Mouse (Mus musculus): ENCODE measurements around the gene Dnal1. TPM values are rescaled to one million over a fixed set of nuclear protein-coding genes. Genes with fewer than 3 reads are reported as not detected.

Gene Dnal1
- total RNA-seq, 4 experiments from 2014 or later = 72.6 to 93.3 (median 83.6) TPM

DNA sequence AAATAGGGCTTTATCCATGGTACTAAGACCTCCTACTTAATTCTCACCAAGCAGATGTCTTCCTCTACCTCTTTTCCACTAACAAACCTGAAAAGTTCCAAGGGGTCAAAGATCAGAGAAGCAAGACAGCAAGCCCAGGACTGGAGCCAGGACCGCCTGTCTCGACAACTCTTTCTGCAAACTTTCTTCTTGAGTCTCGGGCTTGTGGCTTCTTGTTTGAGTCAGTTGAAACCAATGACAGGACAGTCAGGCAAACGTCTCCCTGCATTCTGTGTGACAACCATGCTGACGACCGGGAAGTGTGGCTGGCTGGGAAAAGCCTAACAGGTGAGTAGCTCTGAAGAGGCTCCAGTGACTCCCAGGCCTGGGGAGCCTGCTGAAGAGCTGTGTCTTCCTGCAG, 71.4 kb downstream of the Dnal1 start:
- DNase-seq (ENCODE audit: low spot score in 2 of 2) = no peak

GRCm38 (mm10) chr12:84186536-84186935, 72.4 kb downstream of the Dnal1 start:
- DNase-seq (ENCODE audit: low spot score in 2 of 2) = no peak

DNA sequence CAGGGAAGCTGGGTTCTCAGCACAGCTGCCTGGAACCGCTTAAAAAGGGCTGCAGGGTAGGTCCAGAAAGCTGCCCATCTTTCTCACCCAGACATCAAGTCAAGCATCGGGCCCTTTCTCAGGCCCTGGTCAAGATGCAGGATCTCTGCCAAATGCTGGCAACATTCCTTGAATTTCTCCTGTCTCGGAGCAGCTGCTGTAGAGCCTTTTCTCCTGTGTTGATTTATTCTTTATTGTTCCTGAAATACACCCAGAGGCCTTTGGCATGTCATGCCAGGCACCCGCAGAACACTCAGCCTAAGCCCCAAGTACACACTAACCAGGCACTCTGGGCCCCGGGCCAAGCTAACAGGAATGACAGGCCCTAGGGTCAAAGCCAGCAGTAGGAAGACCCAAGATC, 72.8 kb downstream of the Dnal1 start:
- DNase-seq (ENCODE audit: low spot score in 2 of 2) = no peak

DNA sequence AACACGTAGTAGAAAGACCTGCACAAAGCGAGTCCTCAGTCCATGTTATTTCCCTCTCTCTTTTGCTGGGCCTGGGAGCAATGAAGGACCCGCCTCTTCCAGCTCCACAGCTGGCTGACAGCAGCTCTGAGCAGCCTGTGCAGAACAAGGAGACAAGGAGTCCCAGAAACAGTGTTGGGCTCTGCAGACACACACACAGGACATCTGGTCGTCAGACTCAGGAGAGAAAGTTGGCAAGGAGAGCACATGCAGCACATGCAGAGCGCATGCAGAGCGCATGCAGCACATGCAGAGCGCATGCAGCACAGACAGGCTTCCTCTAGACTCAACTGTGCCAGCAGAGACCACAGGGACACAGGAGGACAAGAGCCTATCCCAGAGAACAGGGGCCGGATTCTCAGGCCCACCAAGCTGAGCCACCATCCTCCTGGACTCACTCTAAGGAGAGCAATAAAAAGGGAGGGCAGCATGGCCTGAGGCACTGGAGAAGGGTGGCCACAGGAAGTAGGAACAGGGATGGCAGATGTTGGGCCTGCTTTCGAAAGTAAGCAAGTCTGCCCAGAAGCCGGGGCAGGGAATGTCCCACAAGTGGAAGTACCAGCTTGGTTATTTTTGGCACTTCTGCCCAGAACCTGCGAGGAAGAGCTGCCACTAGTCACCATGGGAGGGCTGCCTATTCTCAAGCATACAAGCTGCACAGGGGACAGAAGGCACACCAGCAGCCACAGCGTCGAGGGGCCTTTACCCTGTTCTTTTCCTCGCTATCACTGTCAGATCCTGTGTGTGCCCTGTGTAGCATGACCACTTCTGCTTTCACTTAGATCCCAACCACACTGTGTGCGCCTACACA, 73.8 kb downstream of the Dnal1 start:
- DNase-seq (ENCODE audit: low spot score in 2 of 2) = no peak

GRCm38 (mm10) chr12:84188881-84189444, 74.8 kb downstream of the Dnal1 start:
- DNase-seq (ENCODE audit: low spot score in 2 of 2) = no peak

DNA sequence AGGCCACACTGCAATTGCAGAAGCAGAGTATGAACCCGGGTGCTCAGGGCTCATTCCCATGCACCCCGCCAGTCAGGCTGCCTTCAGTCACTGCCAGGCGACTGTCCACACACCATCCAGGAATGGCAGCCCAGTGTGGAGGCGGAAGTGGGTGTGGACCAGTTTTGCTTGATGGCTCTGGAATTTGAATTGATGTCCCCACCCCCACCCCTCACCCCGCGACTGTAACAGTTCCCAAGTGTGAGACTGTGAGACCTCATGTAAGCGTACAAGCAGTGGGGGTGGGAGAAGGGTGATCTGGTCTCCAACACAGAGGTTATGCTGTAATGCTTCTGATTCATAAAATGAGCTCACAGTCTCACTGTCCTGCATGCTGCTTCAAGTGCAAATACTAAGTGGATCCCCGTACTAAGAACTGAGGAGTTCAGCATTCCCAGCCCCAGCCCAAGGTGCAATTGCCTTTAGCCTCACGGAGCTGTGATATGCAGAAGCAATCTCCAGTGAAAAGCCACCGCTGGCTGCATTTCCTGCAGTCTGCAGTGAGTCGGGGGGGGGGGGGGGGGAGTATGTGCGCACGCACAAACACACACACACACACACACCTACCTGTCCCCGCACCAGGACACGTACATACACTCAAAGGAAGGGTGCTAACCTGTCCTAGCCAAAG, 76.1 kb downstream of the Dnal1 start:
- DNase-seq (ENCODE audit: low spot score in 2 of 2) = no peak

GRCm38 (mm10) chr12:84191190-84191589, 77.0 kb downstream of the Dnal1 start:
- no peak for DNase-seq (ENCODE audit: low spot score in 2 of 2)

DNA sequence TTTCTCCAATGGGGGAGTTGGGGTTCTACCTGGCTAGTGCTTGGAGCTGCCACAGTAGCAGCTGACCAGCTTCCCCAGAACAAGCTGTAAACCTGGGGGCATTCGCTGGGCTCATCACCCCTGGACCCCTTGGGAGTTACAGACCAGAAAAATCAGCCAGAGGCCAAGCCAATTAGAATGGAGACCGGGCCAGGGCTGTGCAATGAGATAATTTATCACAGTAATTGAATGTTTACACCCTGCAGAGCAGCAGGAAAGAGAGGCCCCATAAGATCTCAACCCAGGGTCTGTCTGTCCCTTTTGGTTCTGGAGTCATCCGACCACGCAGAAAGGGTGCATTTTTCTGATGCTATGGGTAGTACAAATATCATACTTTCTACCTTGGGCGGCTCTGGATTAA, 77.6 kb downstream of the Dnal1 start:
- no peak for DNase-seq (ENCODE audit: low spot score in 2 of 2)

GRCm38 (mm10) chr12:84192280-84192679, 78.1 kb downstream of the Dnal1 start:
- no peak for DNase-seq (ENCODE audit: low spot score in 2 of 2)

GRCm38 (mm10) chr12:84192741-84193641, 78.8 kb downstream of the Dnal1 start:
- peak in 1 of 2 experiments; percentile 59 for DNase-seq (ENCODE audit: low spot score in 2 of 2)

DNA sequence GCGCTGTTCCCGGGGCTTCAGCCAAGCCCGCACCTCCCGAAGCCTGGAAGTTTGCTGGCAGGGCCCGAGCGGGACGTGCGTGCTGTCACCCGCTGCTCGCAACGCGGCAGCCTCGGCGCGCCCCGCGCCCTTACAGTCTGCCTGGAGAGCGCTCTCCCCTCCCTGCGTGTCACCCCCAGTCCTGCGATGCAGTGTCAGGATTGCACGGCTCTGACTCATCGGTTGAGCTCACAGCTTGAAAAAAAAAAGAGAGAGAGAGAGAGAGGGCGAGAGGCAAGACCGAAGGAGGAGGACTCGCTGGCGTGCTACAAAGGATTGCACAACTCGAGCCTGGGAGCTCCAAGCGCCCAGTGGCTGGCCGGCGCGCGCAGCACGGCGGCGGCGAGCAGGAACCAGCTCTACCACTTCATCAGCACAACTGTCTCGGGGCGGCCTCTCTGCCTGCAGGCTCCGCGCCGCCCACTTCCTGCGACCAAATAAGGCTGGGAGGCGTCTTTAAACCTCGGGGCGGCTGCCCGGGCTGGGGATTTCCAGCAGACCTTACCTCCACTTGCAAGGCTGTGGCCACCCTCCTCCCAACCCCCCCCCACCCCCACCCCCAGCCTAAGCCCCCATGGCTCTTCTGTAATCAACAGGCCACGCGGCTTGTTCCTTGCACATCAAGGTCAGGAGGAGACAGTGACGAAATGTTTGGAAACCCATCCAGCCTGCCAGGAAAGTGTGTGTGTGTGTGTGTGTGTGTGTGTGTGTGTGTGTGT, 79.7 kb downstream of the Dnal1 start:
- DNase-seq (ENCODE audit: low spot score in 2 of 2) = peak; percentile 74 to 94

GRCm38 (mm10) chr12:84194400-84195109, 80.4 kb downstream of the Dnal1 start:
- DNase-seq (ENCODE audit: low spot score in 2 of 2) = no peak

DNA sequence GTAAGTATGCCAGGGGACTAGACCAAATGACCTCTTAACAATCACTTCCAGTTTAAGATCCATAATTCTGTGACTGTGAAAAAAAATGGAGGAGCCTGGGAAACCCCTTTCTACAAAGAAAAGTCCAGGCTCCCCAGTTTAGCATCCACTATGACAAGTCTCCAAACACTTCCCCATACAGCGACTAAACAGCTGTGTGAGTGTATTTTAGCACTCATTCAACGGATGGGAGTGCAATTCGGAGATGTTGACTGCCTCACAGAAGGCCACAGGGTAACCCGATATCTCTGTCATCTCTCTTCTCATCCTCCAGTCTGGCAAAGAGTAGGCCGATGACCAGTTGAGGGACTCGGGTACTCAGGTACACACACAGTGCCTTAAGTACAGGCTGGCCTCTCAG, 81.0 kb downstream of the Dnal1 start:
- DNase-seq (ENCODE audit: low spot score in 2 of 2) = no peak

Other genes starting within 250 kb of the Dnal1 start
- gene Numb, start 192.4 kb upstream of the Dnal1 start, total RNA-seq (2022) = 10 to 100 TPM; 57.3 to 67.8 (median 60.5) TPM
- gene Riox1, start 163.8 kb upstream of the Dnal1 start, total RNA-seq (2022) = 10 to 100 TPM; 15.6 to 19.2 (median 16.2) TPM
- gene Heatr4, start 129.5 kb upstream of the Dnal1 start, total RNA-seq (2022) = not detected
- gene Acot2, start 126.5 kb upstream of the Dnal1 start, total RNA-seq (2022) = 1 to 10 TPM; 8.1 to 9.4 (median 8.8) TPM
- gene Acot1, start 104.9 kb upstream of the Dnal1 start, total RNA-seq (2022) = 10 to 100 TPM; 13.7 to 20.6 (median 17.5) TPM
- 1 to 10 TPM; 2.1 to 2.9 (median 2.3) TPM for gene Acot4, start 76.0 kb upstream of the Dnal1 start, total RNA-seq (2022)
- gene Gm49366, start 75.4 kb upstream of the Dnal1 start, total RNA-seq (2022) = 1 to 10 TPM in 1 of 4 experiments, not detected in 3; 1.3 TPM
- gene Acot3, start 62.2 kb upstream of the Dnal1 start, total RNA-seq (2022) = 1 to 10 TPM; 2.0 to 3.2 (median 2.5) TPM
- 1 to 10 TPM; 2.4 to 3.7 (median 3.5) TPM for gene Acot5, start 45.0 kb upstream of the Dnal1 start, total RNA-seq (2022)
- 1 to 10 TPM; 4.1 to 4.9 (median 4.1) TPM for gene Acot6, start 13.7 kb upstream of the Dnal1 start, total RNA-seq (2022)
- 1 to 10 TPM; 5.1 to 6.3 (median 5.8) TPM for gene Pnma1, start 34.1 kb downstream of the Dnal1 start, total RNA-seq (2022)
- gene Elmsan1, start 104.5 kb downstream of the Dnal1 start, total RNA-seq (2022) = 10 to 100 TPM; 17.8 to 23.3 (median 20.3) TPM
- 10 to 100 TPM; 37.4 to 42.8 (median 42.2) TPM for gene Ptgr2, start 170.9 kb downstream of the Dnal1 start, total RNA-seq (2022)
- gene Zfp410, start 202.5 kb downstream of the Dnal1 start, total RNA-seq (2022) = 10 to 100 TPM; 30.9 to 40.4 (median 33.1) TPM
- gene Coq6, start 247.3 kb downstream of the Dnal1 start, total RNA-seq (2022) = 10 to 100 TPM; 22.0 to 28.3 (median 25.2) TPM
- gene Fam161b, start 247.5 kb downstream of the Dnal1 start, total RNA-seq (2022) = 10 to 100 TPM; 10.5 to 13.1 (median 12.2) TPM

All from left cerebral cortex, adult 8-10 months (tissue).